Mouse (Mus musculus) MN1 (cell line): Measurements from ENCODE around the gene Scml2.
"Not testable (repeated sequence)": the region's sequence is repeated elsewhere in the genome, so short reads cannot be mapped to it uniquely, and the experiment has no call there.

Experiments used
- DNase-seq: peaks from one replicate; pipeline ENCODE4 v3.0.0-alpha.2; 2016; ENCODE audit warnings: low spot score

Scml2 gene

GRCm38 (mm10) chrX:161116893-161117292, at the start of gene Scml2:
Gene Scml2, plus strand, starts transcription at chrX:161117193.
- DNase-seq: not testable (repeated sequence)

GRCm38 (mm10) chrX:161075576-161075975, 41.4 kb upstream of the Scml2 start:
- not testable (repeated sequence) for DNase-seq

GRCm38 (mm10) chrX:161162314-161163068, 45.5 kb downstream of the Scml2 start:
- DNase-seq: peak; percentile 55

GRCm38 (mm10) chrX:161163069-161163416, 46.0 kb downstream of the Scml2 start:
- no peak for DNase-seq

- not testable (repeated sequence) for DNase-seq
These were observed 170.2 kb downstream of the Scml2 start, which contains the start of gene Gm15262 for GRCm38 (mm10) chrX:161287156-161287555. Gene Gm15262, plus strand, starts transcription at chrX:161287456.
